Mouse (Mus musculus) ZHBTc4 (cell line): ENCODE measurements around the gene Ccdc136.

Source experiments
- DNase-seq: peaks from one replicate; pipeline ENCODE4 v3.0.0-alpha.2; 2011; ENCODE audit warnings: low read depth, low spot score

The Ccdc136 gene

GRCm38 (mm10) chr6:29436461-29436934 is 40.4 kb downstream of the Ccdc136 start:
- no peak for DNase-seq

DNA sequence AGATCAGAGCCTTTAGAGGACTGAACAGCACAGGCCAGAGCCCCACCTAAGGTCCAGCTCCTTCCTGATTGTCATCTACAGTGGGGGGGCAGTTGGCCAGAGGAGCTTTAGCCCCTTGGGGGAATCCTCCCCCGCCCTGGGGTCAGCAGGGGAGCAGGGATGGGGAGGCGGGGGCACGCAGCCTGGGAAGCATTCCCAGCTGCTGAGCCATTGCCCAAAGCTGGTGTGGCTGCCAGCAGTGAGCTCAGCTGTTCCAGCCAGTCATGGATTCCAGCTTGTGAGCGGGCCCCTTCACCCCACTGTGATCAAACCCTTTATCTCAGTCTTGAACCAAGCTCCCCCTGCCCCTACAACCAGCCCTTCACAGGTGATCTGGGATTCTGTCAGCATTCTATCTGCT is 43.1 kb downstream of the Ccdc136 start:
- no peak for DNase-seq

DNA sequence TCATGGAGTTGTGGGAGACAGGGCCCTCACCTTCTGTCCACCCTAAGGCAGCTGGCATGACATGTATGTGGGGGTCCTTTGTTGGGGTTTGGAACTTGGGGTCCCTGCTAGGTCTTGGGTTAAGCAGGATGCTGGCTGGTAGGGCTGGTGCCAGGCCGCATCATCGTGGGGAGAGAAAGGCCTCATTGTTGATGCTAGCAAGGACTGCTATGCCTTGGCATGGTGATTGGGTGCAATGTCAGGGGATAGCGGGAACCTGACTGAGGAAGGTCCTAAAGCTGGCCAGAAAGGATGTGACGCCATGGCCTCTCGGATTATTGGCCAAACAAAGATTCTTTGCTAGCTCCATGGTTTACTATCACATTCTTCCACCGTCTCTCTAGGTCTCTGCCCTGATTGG is 43.7 kb downstream of the Ccdc136 start:
- DNase-seq, result no peak

GRCm38 (mm10) chr6:29444773-29445172 is 48.7 kb downstream of the Ccdc136 start:
- DNase-seq, result peak; percentile 75

GRCm38 (mm10) chr6:29445354-29445753 is 49.2 kb downstream of the Ccdc136 start:
- no peak for DNase-seq

DNA sequence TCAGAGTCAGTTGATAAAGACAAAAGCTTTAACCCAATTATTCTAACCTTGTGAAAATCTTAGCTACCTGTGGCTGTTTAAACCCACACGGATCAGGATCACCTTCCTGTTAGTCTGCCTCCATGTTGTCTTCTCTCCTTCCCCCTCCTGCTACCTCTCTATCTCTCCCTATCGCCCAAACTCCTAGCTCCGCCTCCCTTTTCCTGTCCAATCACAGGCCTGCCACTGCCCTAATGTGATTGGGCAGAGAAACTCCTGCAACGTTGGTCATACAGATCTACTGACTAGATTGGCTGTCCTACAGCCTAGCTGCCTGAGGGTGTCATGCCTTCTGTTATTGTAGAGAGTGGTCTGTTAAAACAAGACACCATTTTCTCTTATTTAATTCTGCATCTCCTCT is 53.7 kb downstream of the Ccdc136 start:
- DNase-seq, result peak; percentile 94

DNA sequence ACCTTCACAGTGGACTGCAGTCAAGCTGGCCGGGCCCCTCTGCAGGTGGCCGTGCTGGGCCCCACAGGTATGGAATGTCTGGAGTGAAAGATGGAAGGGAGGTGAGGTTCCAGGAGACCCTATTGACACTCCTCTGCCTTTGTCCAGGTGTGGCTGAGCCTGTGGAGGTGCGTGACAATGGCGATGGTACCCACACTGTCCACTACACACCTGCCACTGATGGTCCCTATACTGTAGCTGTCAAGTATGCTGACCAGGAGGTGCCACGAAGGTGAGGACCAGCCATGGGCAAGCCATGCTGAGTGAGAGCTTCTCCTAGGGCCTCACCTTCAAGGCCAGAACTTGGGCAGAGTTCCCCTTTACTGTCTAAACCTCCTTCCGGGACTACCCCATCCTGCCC is 54.6 kb downstream of the Ccdc136 start:
- DNase-seq, result no peak

GRCm38 (mm10) chr6:29461502-29461901 is 65.4 kb downstream of the Ccdc136 start:
- DNase-seq, result no peak

DNA sequence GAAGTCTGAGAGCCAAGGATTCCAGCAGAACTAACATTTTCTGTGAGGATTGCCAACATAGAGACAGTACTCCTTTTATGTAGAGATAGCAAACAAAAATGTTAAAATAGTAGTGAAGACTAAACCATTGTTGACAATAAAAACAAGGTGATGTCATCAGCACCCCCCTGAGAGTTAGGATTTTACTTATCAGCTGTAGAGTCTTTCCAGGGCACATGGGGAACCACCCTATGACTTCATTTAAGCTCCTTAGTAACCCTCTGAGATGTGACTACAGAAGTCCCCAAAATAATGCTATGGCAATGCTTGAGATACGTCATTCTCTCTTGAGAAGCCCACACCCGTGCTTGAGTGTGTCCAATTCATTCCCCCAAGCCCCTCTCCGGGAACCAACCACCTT is 67.3 kb downstream of the Ccdc136 start:
- DNase-seq, result no peak

DNA sequence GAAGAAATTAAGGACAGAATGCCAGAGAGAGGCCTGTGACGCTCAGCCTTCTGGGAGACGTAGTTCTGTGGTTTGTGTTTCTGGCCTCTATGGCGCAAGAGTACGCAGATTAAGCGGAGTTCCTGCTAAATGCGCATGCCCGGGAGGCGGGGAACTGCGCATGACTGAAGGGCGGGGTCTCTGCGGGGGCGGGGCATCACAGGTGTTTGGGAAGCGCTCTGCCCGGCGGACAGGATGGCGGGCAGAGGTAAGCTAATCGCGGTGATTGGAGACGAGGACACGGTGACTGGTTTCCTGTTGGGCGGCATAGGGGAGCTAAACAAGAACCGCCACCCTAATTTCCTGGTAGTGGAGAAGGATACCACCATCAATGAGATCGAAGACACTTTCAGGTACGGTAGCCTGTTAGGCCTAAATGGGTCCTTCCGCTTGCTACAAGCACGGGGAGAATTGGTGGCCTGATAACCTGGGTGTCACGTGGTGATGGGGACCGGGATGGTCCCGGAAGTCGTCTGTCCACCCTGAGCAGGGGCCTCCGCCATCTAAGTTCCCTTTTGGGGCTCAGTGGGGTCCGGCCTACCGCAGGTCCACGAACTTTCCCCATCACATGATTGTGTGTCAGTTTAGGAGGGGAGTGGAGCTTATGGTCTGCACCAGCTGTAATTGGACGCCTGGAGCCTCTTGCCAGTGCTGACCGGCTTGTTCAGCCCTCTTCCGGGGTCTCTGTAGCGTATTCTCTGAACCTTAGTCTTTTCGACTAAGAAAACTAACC is 71.7 kb downstream of the Ccdc136 start, which contains the start of gene Atp6v1f:
Atp6v1f (plus strand) TSS at position 136 of the 772 bp plus-strand sequence.
- peak; percentile 98 for DNase-seq

DNA sequence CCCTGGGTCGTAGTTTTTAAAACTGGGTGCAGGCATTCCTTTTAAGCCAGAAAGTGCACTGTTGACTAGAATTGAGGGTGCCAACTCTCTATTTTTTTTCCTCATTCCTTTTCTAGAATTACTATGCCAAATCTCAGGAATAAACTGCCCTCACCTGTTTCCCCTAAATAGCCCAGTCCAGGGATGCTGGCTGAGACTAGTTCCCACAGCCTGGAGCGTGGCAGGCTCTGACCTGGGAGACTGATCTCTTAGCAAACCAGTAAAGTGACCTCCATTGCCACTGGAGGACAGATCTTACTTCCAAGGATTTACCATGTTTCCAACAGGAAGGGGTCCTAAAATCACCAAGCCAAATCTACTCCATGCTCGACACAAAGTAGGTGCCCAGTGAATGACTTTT is 72.7 kb downstream of the Ccdc136 start:
- no peak for DNase-seq

GRCm38 (mm10) chr6:29471137-29471536 is 75.0 kb downstream of the Ccdc136 start, which contains the start of gene Atp6v1fnb:
TSS of gene Atp6v1fnb (plus strand) at chr6:29471437.
- no peak for DNase-seq

GRCm38 (mm10) chr6:29473941-29474691 is 78.0 kb downstream of the Ccdc136 start:
- DNase-seq, result peak; percentile 96

- DNase-seq, result peak; percentile 30
These were observed 78.6 kb downstream of the Ccdc136 start for GRCm38 (mm10) chr6:29474736-29475135.
